Mouse (Mus musculus) myocyte (in vitro differentiated cells): Measurements from ENCODE around the gene Nol4l. TPM values are rescaled to one million over a fixed set of nuclear protein-coding genes. Genes with fewer than 3 reads are reported as not detected.

Experiments
- H3K27me3 ChIP-seq: one replicate; pipeline ENCODE4 v1.6.1; 2011; ENCODE audit not compliant: control insufficient read depth, insufficient read depth, insufficient read length
- H3K36me3 ChIP-seq: one replicate; pipeline ENCODE4 v1.6.1; 2011; ENCODE audit not compliant: control insufficient read depth, insufficient read depth
- H3K4me2 ChIP-seq: one replicate; pipeline ENCODE4 v1.6.1; 2011; ENCODE audit warnings: low read depth, control low read depth
- H3K4me3 ChIP-seq: one replicate; pipeline ENCODE4 v1.5.1; 2011; ENCODE audit warnings: mild to moderate bottlenecking, control low read depth, moderate library complexity
- H3K79me2 ChIP-seq: one replicate; pipeline ENCODE4 v1.6.1; 2011; ENCODE audit not compliant: control insufficient read depth, insufficient read depth
- H3ac ChIP-seq: one replicate; pipeline ENCODE4 v1.6.1; 2011; ENCODE audit not compliant: control insufficient read depth, insufficient read length
- CEBPB ChIP-seq: IDR thresholded peaks from 2 replicates; pipeline ENCODE4 v1.6.1; 2011; ENCODE audit warnings: mild to moderate bottlenecking, moderate library complexity; ENCODE audit not compliant: poor library complexity, insufficient read depth, severe bottlenecking
- E2F4 ChIP-seq: IDR thresholded peaks from one replicate; pipeline ENCODE4 v1.6.1; 2011; ENCODE audit warnings: mild to moderate bottlenecking, control low read depth, moderate library complexity; ENCODE audit not compliant: insufficient read depth
- MAX ChIP-seq: IDR thresholded peaks from one replicate; pipeline ENCODE4 v1.6.1; 2011; ENCODE audit warnings: low read depth, mild to moderate bottlenecking, control low read depth
- MYOD1 ChIP-seq, 3 experiments: IDR thresholded peaks; one replicate each; pipeline ENCODE4 v1.6.1; 2011; ENCODE audit warnings: control low read depth in 2 of 3, low read depth in 2 of 3, mild to moderate bottlenecking in 2 of 3, moderate library complexity in 1 of 3; ENCODE audit not compliant: insufficient read length in 2 of 3, control insufficient read depth in 1 of 3
- MYOG ChIP-seq, 3 experiments: IDR thresholded peaks; one replicate each; pipeline ENCODE4 v1.6.1; 2011; ENCODE audit warnings: control low read depth in 2 of 3, low read depth in 2 of 3, mild to moderate bottlenecking in 2 of 3; ENCODE audit not compliant: insufficient read length in 2 of 3, control insufficient read depth in 1 of 3, insufficient read depth in 1 of 3
- POLR2A ChIP-seq: IDR thresholded peaks from one replicate; pipeline ENCODE4 v1.6.1; 2011; ENCODE audit warnings: low read depth, mild to moderate bottlenecking, control low read depth, moderate library complexity; ENCODE audit not compliant: insufficient read length
- POLR2AphosphoS2 ChIP-seq: IDR thresholded peaks from one replicate; pipeline ENCODE4 v1.6.1; 2011; ENCODE audit warnings: low read depth, control low read depth; ENCODE audit not compliant: insufficient read length
- REST ChIP-seq: IDR thresholded peaks from one replicate; pipeline ENCODE4 v1.6.1; 2011; ENCODE audit warnings: mild to moderate bottlenecking, control low read depth, moderate library complexity; ENCODE audit not compliant: insufficient read depth, insufficient read length
- SRF ChIP-seq: IDR thresholded peaks from one replicate; pipeline ENCODE4 v1.6.1; 2011; ENCODE audit warnings: low read depth; ENCODE audit not compliant: control insufficient read depth, insufficient read length
- TCF12 ChIP-seq: IDR thresholded peaks from one replicate; pipeline ENCODE4 v1.6.1; 2011; ENCODE audit warnings: mild to moderate bottlenecking, control low read depth; ENCODE audit not compliant: poor library complexity, insufficient read depth, severe bottlenecking
- TCF3 ChIP-seq: IDR thresholded peaks from one replicate; pipeline ENCODE4 v1.6.1; 2011; ENCODE audit warnings: low read depth, control low read depth; ENCODE audit not compliant: insufficient read length
- USF1 ChIP-seq: IDR thresholded peaks from one replicate; pipeline ENCODE4 v1.6.1; 2011; ENCODE audit warnings: low read depth, mild to moderate bottlenecking, control low read depth, moderate library complexity
- polyA plus RNA-seq: library from polyadenylated mRNA; unstranded; fragments of >200 nt; fragmentation: generic; extraction: Trizol; gene quantifications from one replicate; pipeline ENCODE4 v1.2.1, GENCODE M21; 2012; ENCODE audit warnings: missing spikeins

Nol4l gene
- polyA plus RNA-seq, 1 experiment = 0.44 TPM

DNA sequence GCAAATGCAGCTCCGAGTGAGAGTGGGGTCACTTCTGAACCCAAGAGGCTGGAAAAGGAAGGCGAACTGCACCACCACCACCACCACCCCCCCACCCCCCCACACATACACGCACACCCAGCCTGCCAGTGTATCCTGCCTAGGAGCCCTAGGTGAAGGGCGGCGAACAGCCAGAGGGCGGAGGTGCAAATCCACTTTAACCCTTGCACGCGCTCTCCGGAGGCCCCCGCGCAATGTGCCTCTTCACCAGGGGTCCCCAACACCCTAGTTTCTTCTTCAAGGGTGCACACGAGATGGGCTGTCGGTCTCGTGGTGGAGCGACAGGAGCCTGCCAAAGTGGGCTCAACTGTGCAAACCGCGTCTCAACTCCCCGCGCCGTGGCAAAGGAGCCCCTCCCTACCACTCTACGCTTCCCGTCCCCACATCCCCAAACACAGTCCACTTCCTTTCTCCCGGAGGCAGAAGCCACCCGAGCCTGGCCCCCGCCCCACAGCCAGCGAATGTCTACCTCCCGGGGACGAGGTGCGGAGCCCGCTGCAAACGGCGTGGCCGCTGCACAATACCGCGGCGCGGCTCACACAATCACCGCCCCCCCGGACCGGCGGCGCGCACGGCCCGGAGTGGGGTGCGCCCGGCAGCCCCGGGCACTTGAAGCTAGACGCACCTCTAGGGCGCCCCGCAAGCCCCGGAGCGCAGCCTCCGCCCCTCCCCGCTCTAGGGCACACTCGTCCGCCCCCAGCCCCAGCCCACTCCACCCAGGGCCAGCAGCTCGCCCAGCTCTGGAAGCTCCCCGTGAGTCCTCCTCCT lies 86.1 kb downstream of the Nol4l start:
- TF ChIP-seq MYOD1 (IDR thresholded peaks at IDR 0.05; ENCODE audit: control insufficient read depth in 1 of 3, insufficient read length in 2 of 3, low read depth in 2 of 3) (no peak), POLR2A (no peak), CEBPB (no peak), TCF3 (no peak), SRF (no peak), TCF12 (no peak), REST (no peak), MAX (no peak), MYOG (IDR thresholded peaks at IDR 0.05; ENCODE audit: control insufficient read depth in 1 of 3, insufficient read depth in 1 of 3, insufficient read length in 2 of 3, low read depth in 2 of 3) (no peak)
- peak overlapping the region; percentile 72 for H3K4me2 ChIP-seq
- H3K4me3 ChIP-seq = peak overlapping the region; percentile 32
- no peaks in the 10 kb centered on the region for H3K79me2 ChIP-seq
- H3K36me3 ChIP-seq = no peaks in the 10 kb centered on the region
- peak overlapping the region; percentile 58 for H3ac ChIP-seq
- peaks cover 9% of the 10 kb centered on the region for H3K27me3 ChIP-seq

DNA sequence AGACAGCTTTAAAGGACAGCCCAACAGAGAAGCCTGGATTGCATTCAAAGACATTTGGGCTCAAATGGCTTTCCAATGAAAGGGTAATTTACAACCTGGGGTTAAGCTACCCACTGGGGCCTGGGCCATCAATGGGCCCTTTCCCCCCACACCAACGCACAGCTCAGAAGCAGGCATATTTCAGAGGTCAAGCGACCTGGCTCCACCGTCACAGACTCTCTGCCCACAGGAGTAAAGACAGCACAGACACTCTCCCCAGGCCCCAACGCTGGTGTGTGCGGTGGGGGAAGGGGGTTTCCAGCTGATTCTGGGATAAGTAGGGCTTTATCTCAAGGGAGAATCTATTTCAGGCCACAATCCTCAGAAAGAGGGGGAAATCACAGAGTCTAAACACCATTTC lies 87.1 kb downstream of the Nol4l start:
- H3ac ChIP-seq = no peak overlapping the region
- H3K27me3 ChIP-seq = peaks cover 9% of the 10 kb centered on the region
- H3K4me3 ChIP-seq = no peak overlapping the region
- no peak overlapping the region for H3K4me2 ChIP-seq
- no peaks in the 10 kb centered on the region for H3K79me2 ChIP-seq
- TF ChIP-seq E2F4 (no peak), TCF12 (no peak), MYOD1 (IDR thresholded peaks at IDR 0.05; ENCODE audit: control insufficient read depth in 1 of 3, insufficient read length in 2 of 3, low read depth in 2 of 3) (no peak), POLR2AphosphoS2 (no peak), REST (no peak), USF1 (no peak), POLR2A (no peak), SRF (no peak), TCF3 (no peak), MYOG (IDR thresholded peaks at IDR 0.05; ENCODE audit: control insufficient read depth in 1 of 3, insufficient read depth in 1 of 3, insufficient read length in 2 of 3, low read depth in 2 of 3) (no peak), CEBPB (no peak)
- no peaks in the 10 kb centered on the region for H3K36me3 ChIP-seq

DNA sequence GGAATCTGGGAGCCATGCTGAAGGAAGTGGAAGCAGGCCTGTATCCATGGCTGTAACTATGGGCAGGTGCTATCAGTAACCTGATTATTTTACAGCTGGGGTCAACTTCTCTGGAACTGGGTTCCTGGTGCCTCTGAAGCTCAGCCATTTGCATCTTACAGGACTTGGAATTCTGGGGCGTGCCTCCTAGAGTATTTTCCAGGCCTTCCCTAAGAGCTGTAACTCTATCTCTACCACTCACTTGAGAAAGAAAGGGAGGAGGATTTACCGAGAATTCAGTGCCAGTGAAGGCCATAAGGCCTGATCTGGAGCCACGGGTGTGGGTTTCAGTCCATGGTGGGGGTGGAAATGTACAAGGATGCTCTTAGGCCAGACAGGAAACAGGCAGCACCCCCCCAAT lies 88.5 kb downstream of the Nol4l start:
- no peak overlapping the region for H3ac ChIP-seq
- no peaks in the 10 kb centered on the region for H3K79me2 ChIP-seq
- no peaks in the 10 kb centered on the region for H3K36me3 ChIP-seq
- no peak overlapping the region for H3K4me3 ChIP-seq
- no peak overlapping the region for H3K4me2 ChIP-seq
- H3K27me3 ChIP-seq = peaks cover 9% of the 10 kb centered on the region
- no peak for TF ChIP-seq CEBPB
- no peak for TF ChIP-seq SRF
- TF ChIP-seq REST = no peak
- no peak for TF ChIP-seq POLR2AphosphoS2
- TF ChIP-seq POLR2A = no peak
- TF ChIP-seq USF1 = no peak
- no peak for TF ChIP-seq MYOG (IDR thresholded peaks at IDR 0.05; ENCODE audit: control insufficient read depth in 1 of 3, insufficient read depth in 1 of 3, insufficient read length in 2 of 3, low read depth in 2 of 3)
- no peak for TF ChIP-seq MAX
- no peak for TF ChIP-seq MYOD1 (IDR thresholded peaks at IDR 0.05; ENCODE audit: control insufficient read depth in 1 of 3, insufficient read length in 2 of 3, low read depth in 2 of 3)
- no peak for TF ChIP-seq TCF12
- TF ChIP-seq TCF3 = no peak
- no peak for TF ChIP-seq E2F4

DNA sequence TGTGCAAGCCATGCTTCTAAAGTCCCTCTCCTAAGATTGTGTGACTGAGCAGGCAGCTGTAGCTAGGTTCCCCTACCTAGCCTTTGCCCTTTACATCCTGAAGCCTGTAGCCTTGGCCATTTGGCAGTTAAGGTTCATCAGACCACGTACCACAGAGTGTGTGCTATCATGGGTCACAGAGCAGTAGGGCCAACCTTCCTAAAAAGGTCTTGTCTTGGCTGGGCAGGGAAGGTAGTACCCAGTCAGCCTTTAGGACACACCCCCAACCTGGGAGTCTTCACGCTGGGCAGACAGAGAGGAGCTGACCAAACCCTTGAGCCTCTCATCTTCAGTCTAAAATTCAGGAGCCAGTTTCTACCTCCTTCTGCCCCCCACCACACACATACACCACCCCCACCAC lies 89.0 kb downstream of the Nol4l start:
- H3K27me3 ChIP-seq = peaks cover 9% of the 10 kb centered on the region
- no peak overlapping the region for H3ac ChIP-seq
- no peaks in the 10 kb centered on the region for H3K79me2 ChIP-seq
- H3K4me2 ChIP-seq = no peak overlapping the region
- H3K4me3 ChIP-seq = no peak overlapping the region
- no peaks in the 10 kb centered on the region for H3K36me3 ChIP-seq
- TF ChIP-seq POLR2A (no peak), MYOD1 (IDR thresholded peaks at IDR 0.05; ENCODE audit: control insufficient read depth in 1 of 3, insufficient read length in 2 of 3, low read depth in 2 of 3) (no peak), TCF3 (no peak), TCF12 (no peak), MAX (no peak), E2F4 (no peak), POLR2AphosphoS2 (no peak), USF1 (no peak), CEBPB (no peak), MYOG (IDR thresholded peaks at IDR 0.05; ENCODE audit: control insufficient read depth in 1 of 3, insufficient read depth in 1 of 3, insufficient read length in 2 of 3, low read depth in 2 of 3) (no peak), REST (no peak), SRF (no peak)
